Mouse (Mus musculus): ENCODE measurements at regions not wholly inside any gene's neighbourhood (a gene's known extent, or its start where the extent isn't known, plus 50 kb on each side); places are given as distances from the start of the nearest gene placed in this dataset.

DNA sequence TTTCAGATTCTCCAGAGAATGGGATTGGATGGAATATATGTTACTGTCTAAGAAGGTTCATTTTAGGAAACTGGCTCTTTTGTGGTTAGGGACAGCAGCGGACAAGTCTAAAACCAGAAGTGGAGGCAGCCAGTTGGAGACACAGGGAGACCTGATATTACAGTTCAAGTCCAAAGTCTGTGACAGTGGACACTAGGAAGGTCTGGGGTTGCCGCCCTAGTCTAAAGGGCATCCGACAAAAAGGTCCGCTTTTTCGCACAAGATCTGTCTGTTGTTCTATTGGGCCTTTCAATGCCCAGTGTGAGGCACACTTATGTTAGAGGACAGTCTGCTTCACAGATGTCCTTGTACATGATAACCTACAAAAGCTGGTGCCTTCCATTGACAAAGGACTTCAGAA lies 152.9 kb upstream of the Mpped2 start:
- DNase-seq (ENCODE audit: low spot score) = no peak

DNA sequence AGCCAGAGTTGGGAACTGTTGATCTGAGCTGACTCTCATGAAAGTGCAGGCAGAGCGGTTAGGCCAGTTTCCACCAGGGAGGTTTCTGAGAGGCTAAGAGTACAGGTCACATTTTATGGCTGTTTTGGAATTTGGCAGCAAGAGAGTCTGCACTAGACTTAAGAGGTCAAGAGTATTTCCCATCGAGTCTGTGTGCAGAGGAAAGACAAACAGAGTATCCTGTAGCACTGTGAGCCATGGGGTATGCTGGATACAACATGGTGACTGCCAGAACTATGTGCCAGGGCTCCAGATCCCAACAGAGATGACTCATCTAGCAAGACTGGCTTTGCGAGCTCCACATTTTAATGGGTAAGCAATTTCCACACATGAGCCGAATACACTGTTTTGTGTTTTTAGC lies 146.0 kb upstream of the Mpped2 start:
- no peak for DNase-seq (ENCODE audit: low spot score)

DNA sequence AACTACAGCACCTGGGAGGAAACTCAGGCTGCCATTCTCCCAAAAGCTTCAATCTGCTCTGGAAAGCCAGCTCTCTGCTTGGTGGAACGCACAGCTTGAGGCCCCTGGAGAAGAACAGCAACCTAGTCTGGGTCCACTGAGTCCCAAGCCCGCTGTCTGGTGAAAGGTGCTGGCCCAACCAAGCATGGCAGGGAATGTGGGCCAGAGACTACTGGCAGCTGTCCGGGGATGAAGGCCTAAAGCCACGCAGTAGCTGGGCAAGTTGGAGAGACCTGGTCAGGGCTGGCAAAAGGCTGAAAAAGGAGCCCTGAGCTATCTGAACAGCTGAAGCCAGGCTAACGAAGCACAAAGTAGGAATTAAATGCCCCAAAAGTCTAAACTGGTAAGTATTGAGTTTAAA lies 139.4 kb upstream of the Mpped2 start:
- no peak for DNase-seq (ENCODE audit: low spot score)

DNA sequence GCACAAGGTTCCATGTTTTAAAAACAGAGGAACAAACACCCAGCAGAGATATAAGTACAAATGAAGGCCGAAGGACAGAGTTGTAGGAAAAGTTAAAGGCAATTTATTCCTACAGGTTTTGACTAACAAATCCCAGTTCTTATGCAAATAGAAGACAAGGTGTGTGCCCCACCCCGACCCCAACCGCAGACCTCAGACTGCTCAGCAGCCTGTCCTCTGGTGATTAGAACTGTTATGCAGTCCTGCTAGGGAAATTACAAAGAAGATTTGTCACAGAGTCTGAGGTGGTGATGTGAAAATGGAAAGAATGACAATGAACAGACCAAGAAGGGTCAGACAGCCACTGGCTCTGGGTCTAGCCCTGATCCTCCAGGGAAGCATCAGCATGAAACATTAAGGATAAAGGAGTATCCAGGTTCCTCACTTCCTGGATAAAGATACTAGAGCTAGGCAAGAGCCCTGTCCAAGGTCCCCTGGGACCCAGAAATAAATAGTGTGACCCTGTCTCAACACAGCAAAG lies 131.4 kb upstream of the Mpped2 start:
- DNase-seq (ENCODE audit: low spot score) = no peak

DNA sequence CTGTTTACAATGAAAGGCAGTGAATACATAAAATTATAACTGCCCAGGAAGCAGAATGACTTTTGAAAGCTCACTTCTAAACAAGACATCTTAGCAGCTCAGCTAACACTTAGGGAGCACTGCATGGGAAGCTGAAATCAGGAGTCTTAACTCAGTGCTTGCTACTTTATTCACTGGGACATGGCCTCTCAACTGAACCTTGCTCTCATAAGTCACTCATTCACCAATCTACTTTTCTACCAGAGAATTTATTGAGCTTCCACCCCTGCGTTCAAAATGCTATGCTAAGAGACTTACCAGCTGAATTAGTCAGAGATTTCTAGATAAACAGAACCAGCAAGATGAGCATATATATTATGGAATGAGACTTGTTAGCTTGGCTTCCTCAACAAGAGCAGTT lies 122.8 kb upstream of the Mpped2 start:
- no peak for DNase-seq (ENCODE audit: low spot score)

DNA sequence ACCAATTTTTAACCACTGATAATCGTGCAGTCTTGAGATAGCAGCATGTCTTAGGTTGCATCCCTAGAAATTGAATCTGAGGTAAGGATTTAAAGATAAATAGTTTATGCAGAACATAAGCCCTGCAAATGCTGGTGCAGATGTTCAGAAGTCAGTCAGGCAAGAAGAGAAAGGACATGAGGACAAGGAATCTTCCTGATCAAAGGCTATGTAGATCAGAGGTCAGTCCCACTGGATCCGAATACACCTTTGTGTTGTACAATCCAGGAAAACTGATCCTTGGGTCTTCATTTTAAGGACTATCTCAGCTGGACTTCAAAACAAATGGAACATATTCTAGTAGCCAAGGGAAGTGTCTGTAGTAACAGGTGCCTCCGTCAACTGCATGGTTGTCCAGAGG lies 121.7 kb upstream of the Mpped2 start:
- DNase-seq (ENCODE audit: low spot score) = no peak

DNA sequence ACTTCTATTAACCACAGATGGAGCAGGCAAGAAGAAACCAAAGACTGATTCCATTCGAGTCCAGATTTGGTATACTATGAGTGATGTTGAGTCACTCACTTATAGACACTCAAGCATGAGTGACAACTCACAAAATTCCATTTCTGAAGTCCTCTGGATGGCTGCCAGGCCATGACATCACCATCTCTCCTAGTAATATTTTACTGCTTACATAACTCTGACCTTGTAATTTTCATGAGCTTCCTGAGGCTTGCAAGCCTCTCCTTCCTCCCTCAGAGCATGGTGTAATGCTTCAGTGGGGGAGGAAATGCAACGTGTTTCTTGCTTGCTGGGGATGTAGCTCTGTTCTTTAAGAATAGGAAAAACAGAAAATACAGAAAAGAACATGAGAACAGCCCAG lies 121.2 kb upstream of the Mpped2 start:
- no peak for DNase-seq (ENCODE audit: low spot score)

DNA sequence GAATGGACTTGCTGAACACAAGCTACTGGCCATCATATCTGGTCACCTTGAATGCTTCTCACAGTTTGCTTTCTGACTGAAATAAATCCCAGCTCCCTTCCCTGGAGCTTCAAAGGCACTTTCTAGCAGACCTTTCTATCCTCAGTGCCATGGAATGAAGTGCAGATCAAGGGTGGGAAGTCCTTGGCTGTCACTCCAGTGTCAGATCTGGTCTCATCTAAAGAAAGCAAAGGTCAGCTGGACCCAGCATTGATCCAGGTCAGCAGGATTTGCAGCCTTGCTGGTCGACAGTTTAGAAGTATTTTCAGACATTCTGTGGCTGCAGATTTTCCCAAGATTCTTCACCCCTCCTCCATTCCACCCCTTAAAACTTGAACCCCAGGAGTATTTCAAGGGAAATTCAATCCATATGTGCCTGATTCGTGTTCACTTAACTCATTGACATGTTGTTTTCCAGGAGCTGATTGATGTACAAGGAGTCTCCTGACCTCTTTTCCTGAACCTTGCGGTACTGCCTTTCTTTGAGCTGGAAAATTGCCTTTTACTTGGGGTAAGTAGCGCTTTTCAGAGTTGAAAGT lies 116.2 kb upstream of the Mpped2 start:
- no peak for DNase-seq (ENCODE audit: low spot score)

DNA sequence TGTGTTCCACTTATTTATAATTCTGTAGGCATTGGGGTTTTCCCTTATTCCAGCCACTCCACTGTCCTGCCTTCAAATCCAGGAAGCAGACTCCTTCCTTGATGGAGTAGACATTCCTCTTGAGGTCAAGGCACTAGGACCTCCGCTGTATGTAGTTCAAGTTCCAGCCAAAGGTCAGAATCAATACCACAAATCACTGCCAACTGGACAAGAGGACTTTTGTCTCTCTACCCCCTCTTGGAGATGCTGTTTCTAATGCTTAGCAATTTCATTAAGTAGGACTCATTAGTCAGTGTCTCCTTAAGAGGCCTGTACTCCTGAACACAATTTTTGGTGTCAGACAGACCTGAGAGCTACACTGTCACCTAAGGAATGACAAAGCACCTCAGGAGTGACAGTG lies 115.0 kb upstream of the Mpped2 start:
- DNase-seq (ENCODE audit: low spot score) = no peak

DNA sequence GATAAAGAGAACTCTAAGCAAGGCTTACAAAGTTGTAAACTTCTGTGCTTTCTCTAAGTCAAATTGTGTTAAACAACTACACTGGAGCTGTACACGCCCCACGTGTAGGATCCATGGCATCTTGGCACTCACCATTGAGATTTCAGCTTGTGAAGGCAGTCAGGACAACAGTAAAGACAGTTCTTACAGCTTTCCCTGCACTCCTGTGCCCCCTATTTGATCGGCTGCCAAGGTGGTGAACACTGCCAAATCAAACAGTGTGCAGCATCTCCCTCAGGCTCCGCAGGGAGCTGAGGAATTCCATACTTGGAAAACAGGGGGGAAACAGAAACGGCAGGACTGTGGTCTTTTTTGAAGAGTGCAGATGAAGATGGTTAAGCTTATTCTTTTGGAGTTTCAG lies 112.4 kb upstream of the Mpped2 start:
- DNase-seq (ENCODE audit: low spot score) = no peak

DNA sequence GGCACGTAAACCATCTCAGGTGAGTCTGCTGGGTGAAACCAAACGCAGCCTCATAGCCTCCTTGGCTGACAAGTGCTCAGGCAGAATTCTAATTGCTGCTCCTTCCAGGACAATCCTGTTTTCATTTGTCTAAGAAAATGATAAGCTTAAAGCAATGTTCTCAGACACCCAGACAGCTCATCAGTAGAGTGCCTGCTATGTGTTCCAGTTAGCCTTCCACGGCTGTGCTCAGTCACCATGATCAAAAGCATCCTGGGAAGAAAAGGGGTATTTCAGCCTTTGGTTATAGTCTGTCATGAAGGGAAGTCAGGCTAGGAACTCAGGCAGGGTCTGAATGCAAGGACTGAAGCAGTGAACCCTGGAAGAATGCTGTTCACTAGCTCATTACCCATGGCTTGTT lies 71.8 kb upstream of the Mpped2 start:
- no peak for DNase-seq (ENCODE audit: low spot score)

DNA sequence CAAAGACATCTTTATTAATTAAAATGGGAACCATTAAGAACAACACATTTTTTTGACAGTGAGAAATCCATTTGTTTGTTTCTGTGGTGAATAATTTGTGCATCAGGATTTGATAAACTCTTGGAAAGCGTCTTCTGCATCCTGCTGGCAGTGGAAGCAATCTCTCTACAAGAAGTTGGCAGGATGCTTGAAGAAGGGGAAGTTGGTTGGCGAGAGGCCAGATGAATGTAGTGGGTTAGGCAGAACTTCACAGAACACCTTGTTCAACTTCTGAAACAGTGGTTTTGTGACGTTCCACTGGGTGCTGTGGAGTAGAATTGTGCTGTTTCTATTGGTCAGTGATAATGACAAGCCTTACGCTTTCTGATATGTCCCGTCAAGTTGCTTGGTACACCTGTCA lies 70.7 kb upstream of the Mpped2 start:
- DNase-seq (ENCODE audit: low spot score) = no peak

DNA sequence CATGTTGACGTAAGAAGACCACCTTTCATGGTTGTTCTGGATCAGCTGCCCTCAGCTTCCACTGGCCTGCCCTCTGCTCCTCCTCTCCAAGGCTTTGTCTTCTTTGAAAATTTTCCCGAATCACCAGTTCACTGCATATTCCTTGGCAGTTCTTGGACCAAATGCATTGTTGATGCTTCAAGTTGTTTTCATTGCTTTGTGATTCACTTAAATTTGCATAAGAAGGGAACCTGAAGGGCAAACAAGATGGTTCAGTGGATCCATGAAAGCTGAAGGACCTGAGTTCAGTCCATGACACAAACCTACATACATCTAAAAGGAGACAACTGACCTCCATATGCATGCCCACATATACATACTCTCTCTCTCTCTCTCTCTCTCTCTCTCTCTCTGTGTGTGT lies 69.4 kb upstream of the Mpped2 start:
- no peak for DNase-seq (ENCODE audit: low spot score)

DNA sequence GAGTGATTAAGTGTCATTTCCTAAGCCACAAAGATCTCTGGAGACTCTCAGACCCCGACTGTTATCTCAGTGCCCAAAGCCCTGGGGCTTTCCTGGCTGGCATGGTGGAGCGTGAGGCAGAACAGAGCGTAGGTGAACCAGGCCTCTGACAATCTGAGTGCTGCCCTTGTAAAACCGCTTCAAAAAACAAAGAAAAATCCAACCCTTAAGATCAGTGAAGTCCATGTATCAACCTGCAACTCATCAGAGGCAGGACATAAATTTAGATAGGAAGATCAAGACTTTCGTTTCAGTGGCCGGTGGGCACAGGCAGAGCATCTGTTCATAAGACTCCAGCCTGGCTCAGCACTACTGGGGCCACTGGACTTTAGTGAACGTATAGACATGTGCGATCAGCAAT lies 61.1 kb upstream of the Mpped2 start:
- no peak for DNase-seq (ENCODE audit: low spot score)

Measured in c-Kit-positive CD71-positive TER-119-positive erythroid progenitor cells, embryonic 14.5 days (primary cell).